Mouse (Mus musculus) sigmoid colon, adult 10 weeks (tissue): ENCODE data around the gene Slc25a15. TPM values are rescaled to one million over a fixed set of nuclear protein-coding genes. Genes with fewer than 3 reads are reported as not detected.

ENCODE experiments used
- polyA plus RNA-seq: library from polyadenylated mRNA; stranded (reverse); fragments of 350-450 nt; fragmentation: Illumina TruSeq; extraction: RNeasy Lipid Tissue Mini Kit (QIAGEN cat#74804); gene quantifications from one replicate; pipeline ENCODE4 v1.2.3, GENCODE M21; 2014; ENCODE audit warnings: low read depth, low replicate concordance

The Slc25a15 gene
- 25.6 TPM for polyA plus RNA-seq

DNA sequence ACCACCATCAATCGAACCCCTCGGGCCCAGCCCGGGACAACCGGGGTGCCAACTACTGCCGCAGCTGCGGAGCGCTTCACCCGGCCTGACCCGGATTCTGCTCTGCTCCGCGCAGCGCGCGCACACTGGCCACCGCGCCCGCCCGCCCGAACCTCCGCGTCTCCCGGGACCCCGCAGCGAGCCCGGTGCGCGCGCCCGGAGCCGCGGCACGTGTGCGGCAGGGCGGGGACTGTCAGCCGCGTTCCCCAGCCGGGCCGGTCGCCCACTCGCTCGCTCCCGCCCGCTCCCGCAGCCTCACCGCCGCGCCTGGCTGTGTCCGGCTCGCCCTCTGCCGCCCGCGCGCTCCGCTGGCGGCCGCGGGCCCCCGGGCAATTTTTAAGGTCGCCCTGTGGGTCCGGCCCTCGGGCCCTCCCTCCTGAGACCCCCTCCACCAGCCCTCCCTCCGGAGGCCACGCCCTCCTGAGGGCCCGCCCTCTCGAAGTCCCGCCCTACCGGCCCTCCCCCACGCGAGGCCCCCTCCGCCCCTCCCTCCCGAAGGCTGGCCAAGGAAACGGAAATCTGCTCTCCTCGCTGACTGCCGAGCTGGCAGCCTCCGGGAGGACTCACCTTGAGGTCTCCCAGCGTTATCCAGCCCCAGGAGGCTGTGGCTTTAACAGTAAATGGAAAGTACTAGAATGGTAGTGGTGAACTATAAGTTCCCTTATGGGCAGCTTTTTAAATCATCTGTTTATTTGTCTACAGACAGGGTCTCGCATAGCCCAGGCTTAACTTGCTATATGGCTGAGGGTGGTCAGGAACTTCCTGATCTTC is at the start of gene Slc25a15:
Slc25a15 (minus strand) TSS at position 456 of the 810 bp plus-strand sequence.

DNA sequence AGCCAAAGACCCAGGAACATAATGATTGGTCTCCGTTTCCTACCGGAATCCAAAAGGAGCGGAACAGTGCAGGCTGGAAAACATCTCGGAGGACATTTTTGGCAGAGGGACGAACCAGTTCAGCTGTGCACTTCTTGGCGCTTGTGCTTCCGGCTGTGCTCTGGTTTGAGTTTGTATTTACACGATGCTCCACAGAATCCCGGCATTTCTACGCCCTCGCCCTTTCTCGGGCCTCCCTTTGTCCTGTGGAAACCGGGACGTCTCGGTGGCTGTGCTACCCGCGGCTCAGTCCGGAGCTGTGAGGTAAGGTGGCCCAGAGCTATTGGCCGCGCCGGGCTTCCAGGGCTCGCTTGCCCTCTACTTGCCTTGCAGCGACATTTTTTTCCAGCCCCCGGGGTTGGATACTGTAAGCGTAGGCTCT is 12.9 kb upstream of the Slc25a15 start, which contains the start of gene Mrps31:
Mrps31 (plus strand) TSS at position 80 of the 421 bp plus-strand sequence.

Other genes with a start within 250 kb of the Slc25a15 start
- gene Nek3, start 232.2 kb downstream of the Slc25a15 start, polyA plus RNA-seq: 9.4 TPM
- gene Ckap2, start 212.8 kb downstream of the Slc25a15 start, polyA plus RNA-seq: 19.8 TPM
- gene Vps36, start 205.8 kb downstream of the Slc25a15 start, polyA plus RNA-seq: 35.3 TPM
- 0.66 TPM for gene Thsd1, start 171.3 kb downstream of the Slc25a15 start, polyA plus RNA-seq
- gene Tpte, start 115.2 kb downstream of the Slc25a15 start, polyA plus RNA-seq: not detected
- 47.4 TPM for gene Mrps31, start 12.8 kb upstream of the Slc25a15 start, polyA plus RNA-seq